Mouse (Mus musculus) induced T-regulatory cell, adult 2 months (primary cell): Measurements from ENCODE around the gene Ccdc85c.
A peak's percentile ranks its signal among the peaks of the same experiment; 100 is the strongest.

ENCODE experiments used
- DNase-seq: peaks from one replicate; pipeline ENCODE4 v3.0.0-alpha.2; 2012; ENCODE audit warnings: low read depth

The Ccdc85c gene

DNA sequence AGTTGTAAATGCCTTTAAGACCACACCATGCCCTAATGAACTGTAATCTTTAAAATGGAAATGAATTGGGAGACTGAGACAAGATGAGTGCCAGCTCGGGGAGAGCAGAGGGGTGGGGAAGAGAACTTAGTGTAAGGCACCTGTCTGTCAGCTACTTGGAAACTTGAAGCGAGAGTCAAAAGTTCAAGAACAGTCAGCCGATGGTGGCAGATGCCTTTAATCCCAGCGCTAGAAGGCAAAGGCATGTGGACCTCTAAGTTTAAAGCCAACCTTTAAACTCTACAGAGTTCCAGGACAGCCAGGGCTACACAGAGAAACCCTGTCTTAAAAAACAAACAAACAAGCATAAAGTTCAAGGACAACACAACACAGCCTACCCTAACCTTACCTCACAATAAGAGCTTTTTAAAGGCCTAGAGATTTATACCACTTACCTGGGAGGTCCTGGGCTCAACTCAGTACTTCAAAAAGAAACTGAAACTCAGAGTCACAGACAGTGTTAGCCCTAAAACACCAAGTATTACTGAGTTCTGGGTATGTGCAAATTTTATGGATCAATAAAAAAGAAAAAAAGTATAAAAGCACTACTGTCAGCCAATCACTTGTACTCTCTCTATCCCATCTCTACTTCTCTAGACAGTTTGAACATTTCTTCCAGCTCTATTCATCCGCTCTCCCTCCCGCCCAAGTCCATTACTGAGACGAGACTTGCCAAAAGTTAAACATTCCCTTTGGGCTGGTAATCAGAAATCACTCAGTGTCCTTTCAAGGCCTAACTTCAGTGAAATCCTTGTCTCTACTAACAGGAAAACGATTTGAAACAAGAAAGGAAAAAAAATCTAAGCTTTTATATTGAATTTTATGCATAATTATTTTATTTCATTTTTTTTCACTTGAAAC lies 100.4 kb downstream of the Ccdc85c start:
- DNase-seq = peak; percentile 46

DNA sequence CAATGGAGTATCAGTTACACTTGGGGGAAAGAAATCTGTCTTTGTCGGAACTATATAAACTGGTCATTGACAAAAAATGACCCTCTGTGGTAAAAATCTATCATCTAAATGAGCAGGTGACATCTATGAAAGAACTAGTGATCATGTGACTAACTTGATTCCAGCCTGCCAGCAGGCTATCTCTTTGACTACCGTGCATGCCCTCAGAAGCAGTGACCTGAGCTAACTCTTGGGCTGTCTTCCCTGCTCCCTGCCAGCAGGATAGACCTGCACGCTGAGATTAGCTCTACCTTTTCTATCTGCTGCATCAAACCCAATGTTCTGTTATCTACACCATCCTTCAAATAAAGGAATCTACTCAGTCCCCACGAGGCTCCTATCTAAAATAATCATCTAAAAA lies 102.6 kb downstream of the Ccdc85c start:
- no peak for DNase-seq

DNA sequence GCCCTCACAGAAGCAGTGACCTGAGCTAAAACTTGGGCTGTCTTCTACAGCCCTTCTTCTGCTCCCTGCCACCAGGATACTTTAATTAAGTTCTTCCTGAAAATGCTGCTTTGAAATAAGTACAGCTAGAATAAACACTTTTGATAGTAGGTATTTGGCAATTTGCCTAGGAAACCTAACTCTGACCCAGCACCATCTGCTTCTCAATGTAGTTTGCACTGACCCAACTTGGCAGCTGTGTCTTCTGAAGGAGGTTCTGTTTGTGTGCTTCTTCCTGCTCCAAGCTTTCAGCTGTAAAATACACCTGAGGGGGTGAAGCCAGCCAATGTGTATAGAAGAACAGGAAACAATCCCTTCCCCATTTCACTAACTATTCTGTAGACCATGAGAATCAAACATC lies 103.9 kb downstream of the Ccdc85c start:
- DNase-seq = no peak

DNA sequence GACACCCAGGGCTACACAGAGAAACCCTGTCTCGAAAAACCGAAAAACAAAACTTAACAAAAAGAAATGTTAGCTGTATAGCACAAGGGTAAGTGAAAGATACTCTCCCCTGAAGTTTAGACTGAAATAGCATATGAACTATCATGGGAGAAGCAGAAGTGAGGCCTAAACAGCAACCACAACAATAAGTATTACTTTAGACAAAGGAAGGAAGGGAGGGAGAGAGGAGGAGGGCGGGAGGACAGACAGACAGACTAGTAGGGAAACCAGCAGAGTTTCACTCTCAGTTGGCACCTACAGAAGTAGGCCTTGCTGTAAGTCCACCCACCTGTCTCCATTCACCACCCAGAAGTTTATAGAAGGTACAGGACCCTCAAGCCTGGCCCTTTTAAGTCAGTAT lies 104.8 kb downstream of the Ccdc85c start:
- DNase-seq = no peak

DNA sequence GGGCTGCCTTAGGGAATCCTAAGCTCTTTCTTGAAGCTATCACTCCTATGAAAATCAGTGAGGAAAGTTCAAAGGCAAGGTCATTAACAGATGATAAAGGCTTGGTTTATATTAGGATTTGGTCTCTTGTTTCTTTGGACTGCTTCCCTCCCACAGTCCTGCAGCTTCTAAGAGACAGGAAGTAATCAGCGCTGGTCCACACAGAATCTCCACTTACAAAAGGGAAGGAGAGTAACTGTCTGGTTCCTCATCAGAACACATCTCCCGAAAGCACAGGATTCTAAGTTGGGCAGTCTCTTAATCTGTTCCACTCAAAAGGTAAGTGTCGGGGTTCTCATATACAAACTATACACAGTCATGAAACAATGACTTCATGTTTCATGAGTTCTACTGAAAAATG lies 106.3 kb downstream of the Ccdc85c start:
- DNase-seq = no peak

DNA sequence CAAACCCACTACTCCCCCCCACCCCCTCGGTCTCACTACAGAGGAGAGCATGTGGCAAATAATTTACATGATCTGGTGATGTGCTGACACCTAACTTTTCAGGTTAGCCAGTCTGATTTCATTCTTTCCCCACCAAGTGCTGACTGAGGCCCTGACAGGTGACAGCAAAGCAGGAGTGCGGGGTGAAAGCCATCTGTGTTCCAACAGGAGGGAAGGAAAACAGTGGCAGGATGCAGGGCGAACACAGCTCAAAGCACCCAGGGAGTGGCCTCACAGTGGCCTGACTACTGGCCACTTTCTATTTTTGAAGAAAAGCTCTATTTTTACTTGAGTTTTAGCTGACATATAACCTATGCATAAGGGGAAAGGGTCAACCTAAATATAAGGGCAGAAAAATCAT lies 111.5 kb downstream of the Ccdc85c start:
- DNase-seq = no peak

DNA sequence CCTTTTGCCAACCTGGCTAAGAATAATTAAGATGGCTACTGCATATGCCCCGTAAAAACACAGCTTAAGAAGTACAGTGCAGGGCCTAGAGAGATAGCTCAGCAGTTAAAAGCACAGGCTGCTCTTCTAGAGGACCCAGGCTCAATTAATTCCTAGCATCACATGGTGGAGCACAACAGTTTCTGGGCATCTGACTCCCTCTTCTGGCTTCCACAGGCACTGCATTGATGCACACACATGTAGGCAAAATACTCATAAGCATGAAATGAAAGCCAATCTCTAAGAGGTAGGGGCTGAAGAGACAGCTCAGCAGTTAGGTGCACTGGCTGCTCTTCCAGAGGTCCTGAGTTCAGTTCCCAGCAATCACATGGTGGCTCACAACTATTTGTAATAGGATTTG lies 113.2 kb downstream of the Ccdc85c start:
- DNase-seq = peak; percentile 42

DNA sequence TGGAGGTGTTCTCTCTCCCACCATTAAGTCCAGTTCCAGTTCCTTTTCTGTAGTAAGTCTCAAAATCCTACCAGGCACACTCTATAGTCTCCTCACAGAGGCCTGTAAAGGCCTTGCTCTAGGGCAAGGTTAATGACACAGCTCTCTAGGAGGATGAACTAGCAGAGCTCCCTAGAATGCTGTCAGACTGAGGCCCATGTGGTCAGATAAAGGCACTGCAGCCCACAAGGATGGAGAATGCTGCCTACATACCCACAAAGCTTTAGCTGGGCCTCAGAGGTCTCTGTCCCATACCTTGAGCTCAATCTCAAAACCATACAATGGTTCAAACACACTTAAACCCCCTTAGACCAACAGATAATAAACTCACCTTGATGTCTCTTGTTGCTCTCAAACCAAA lies 115.4 kb downstream of the Ccdc85c start:
- no peak for DNase-seq
